Mouse (Mus musculus) hindbrain, embryonic 15.5 days (tissue): ENCODE data around the gene Col15a1. TPM values are rescaled to one million over a fixed set of nuclear protein-coding genes. Genes with fewer than 3 reads are reported as not detected.

ENCODE experiments used
- ATAC-seq: fragments of 200-750 bp; cut with Nextera tagmentation; 2 replicates; pipeline ENCODE4 v1.8.0; 2017; ENCODE audit warnings: low read depth, moderate number of reproducible peaks, moderate TSS enrichment; ENCODE audit not compliant: low FRiP score
- H3K27ac ChIP-seq: fragments of 300-500 bp; sonication (generic); replicated peaks from 2 replicates; pipeline ENCODE4 v1.5.1; 2015; ENCODE audit warnings: mild to moderate bottlenecking, inconsistent platforms
- H3K27me3 ChIP-seq: fragments of 300-500 bp; sonication (generic); 2 replicates; pipeline ENCODE4 v1.6.1; 2015; ENCODE audit warnings: control low read depth, inconsistent platforms
- H3K36me3 ChIP-seq: fragments of 300-500 bp; sonication (generic); 2 replicates; pipeline ENCODE4 v1.6.1; 2015; ENCODE audit warnings: control low read depth, inconsistent platforms
- H3K4me1 ChIP-seq: fragments of 300-500 bp; sonication (generic); replicated peaks from 2 replicates; pipeline ENCODE4 v1.6.1; 2015; ENCODE audit warnings: control low read depth, inconsistent platforms
- H3K4me2 ChIP-seq: fragments of 300-500 bp; sonication (generic); 2 replicates; pipeline ENCODE4 v1.6.1; 2015; ENCODE audit warnings: moderate library complexity, mild to moderate bottlenecking, inconsistent platforms
- H3K4me3 ChIP-seq: fragments of 300-500 bp; sonication (generic); 2 replicates; pipeline ENCODE4 v1.5.1; 2015; ENCODE audit warnings: mild to moderate bottlenecking, inconsistent platforms
- H3K9ac ChIP-seq: fragments of 300-500 bp; sonication (generic); 2 replicates; pipeline ENCODE4 v1.6.1; 2015; ENCODE audit warnings: inconsistent platforms
- H3K9me3 ChIP-seq: fragments of 300-500 bp; sonication (generic); 2 replicates; pipeline ENCODE4 v1.6.1; 2016; ENCODE audit warnings: control low read depth, inconsistent platforms
- WGBS: fragments of 180-500 bp; shearing (Covaris S2); methylation state at CpG from one replicate; pipeline ENCODE4 v1.1.7; 2015; 5-methylcytosine and 5-hydroxymethylcytosine counted together
- polyA plus RNA-seq: library from polyadenylated mRNA; unstranded; fragments of >200 nt; fragmentation: Nextera tagmentation; extraction: Ambion mirVana; gene quantifications from 2 replicates; pipeline ENCODE4 v1.2.1, GENCODE M21; 2015

The Col15a1 gene
- polyA plus RNA-seq, 1 experiment from 2014 or later = 4.4 TPM

DNA sequence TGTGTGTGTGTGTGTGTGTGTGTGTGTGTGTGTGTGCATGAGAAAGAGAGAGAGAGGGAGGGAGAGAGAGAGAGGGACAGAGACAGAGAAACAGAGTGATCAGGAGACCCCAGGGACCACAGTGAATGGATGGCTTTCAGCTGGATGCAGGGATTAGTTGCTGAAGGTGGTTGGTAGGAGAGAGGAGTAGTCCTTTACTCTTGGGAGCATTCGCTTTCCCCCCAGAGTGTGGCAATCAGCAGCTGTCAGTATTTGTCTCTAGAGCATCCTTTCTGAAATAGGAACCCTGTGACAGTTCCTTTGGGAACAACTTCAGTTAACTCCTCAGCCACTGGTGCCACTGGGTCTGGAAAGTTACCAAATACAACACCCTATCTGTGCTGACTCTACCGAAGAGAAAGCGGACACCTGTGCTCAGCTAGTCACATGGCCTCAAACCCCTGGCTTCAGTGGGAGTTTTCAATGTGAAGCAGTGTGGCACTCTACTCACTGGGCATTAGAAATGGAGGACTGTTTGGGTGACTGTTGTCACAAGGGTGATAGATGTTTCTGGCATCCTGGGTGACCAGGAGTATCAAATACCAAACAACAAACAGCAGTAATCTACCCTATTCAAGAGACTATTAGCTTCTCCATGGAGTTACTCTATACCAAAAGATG is 129.1 kb downstream of the Col15a1 start:
- no peak overlapping the region for H3K4me2 ChIP-seq
- 78% methylated on average over 3 of the region's 3 CpGs for WGBS
- H3K4me1 ChIP-seq = 0 out of 2 replicates have a peak, but pooled peaks cover 5% of the 10 kb centered on the region
- ATAC-seq = no peak
- no peak overlapping the region for H3K9ac ChIP-seq
- no peaks in the 10 kb centered on the region for H3K27me3 ChIP-seq
- no peak overlapping the region for H3K27ac ChIP-seq
- no peak overlapping the region for H3K4me3 ChIP-seq
- H3K36me3 ChIP-seq = no peaks in the 10 kb centered on the region
- no peaks in the 10 kb centered on the region for H3K9me3 ChIP-seq

DNA sequence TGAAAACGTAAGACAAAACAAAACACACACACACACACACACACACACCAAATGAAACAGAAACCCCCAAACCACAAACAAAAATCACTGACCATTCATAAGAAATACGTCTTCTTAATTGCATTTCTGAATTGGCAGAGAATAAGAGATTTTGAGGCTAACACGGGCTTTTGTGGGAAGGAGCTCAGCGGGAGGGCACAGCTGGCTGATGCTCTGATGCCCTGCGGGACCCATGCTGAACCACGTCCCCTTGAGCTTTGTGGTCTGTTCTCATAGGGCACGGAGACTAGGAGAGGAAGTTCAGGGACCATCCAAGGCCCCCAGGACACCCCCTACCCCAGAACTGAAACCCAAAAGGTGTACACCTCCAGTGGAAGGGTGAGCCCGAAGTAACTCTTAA is 134.7 kb downstream of the Col15a1 start:
- Histone ChIP-seq H3K27me3 (no peaks in the 10 kb centered on the region), H3K27ac (no peak overlapping the region), H3K9me3 (no peaks in the 10 kb centered on the region), H3K9ac (no peak overlapping the region), H3K4me2 (no peak overlapping the region), H3K4me3 (no peak overlapping the region), H3K4me1 (0 out of 2 replicates have a peak, but pooled peaks cover 8% of the 10 kb centered on the region), H3K36me3 (no peaks in the 10 kb centered on the region)
- no peak for ATAC-seq
- 23% methylated on average over 8 of the region's 8 CpGs for WGBS

DNA sequence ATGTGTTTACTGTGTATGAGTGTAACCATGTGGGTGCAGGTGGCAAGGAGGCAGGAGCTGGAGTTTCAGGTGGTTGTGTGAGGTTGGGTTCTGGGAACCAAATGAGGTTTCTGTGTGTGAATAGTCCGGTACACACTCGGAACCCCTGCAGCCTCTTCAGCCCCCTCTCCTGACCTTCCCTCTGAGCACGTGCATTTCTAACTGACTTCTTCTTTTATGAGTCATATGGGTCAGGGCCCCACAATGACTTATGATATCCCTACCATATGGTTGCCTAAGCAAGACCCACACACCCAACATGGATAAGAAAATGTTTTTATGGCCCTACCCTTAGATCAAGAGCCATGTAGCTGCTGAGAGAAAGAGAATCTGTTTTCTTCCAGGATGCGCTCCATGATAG is 139.1 kb downstream of the Col15a1 start:
- H3K4me1 ChIP-seq = peaks cover 7% of the 10 kb centered on the region

DNA sequence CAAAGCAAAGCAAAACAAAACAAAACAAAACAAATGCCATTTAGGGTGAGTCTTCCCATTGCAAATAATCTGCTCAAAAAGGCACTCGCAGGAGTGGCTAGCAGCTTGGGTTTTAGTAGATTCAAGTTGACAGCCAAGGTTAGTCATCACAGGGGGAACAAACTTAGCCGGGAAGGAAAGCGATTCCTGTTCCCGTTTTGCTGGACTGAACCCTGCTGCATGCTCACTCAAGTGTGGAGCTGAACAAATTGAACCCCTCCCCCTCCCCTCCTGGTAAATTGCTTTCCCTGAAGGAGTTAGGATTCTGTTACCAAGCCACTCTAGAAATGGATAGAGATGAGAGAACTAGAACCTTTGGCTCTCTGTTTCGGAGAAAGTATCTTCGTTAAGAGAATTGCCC is 141.8 kb downstream of the Col15a1 start:
- peaks cover 17% of the 10 kb centered on the region for H3K4me1 ChIP-seq
- no peak overlapping the region for H3K9ac ChIP-seq
- 32% methylated on average over 6 of the region's 6 CpGs for WGBS
- H3K27ac ChIP-seq = no peak overlapping the region
- no peak overlapping the region for H3K4me2 ChIP-seq
- no peak overlapping the region for H3K4me3 ChIP-seq
- no peak for ATAC-seq
- no peaks in the 10 kb centered on the region for H3K36me3 ChIP-seq
- no peaks in the 10 kb centered on the region for H3K27me3 ChIP-seq
- no peaks in the 10 kb centered on the region for H3K9me3 ChIP-seq

More for the DNA sequence above, 139.1 kb downstream of the Col15a1 start:
- no peaks in the 10 kb centered on the region for H3K27me3 ChIP-seq
- no peaks in the 10 kb centered on the region for H3K36me3 ChIP-seq
- ATAC-seq = no peak
- no peak overlapping the region for H3K27ac ChIP-seq
- no peak overlapping the region for H3K9ac ChIP-seq
- 64% methylated on average over 4 of the region's 4 CpGs for WGBS
- H3K4me2 ChIP-seq = no peak overlapping the region
- H3K9me3 ChIP-seq = no peaks in the 10 kb centered on the region
- H3K4me3 ChIP-seq = no peak overlapping the region

DNA sequence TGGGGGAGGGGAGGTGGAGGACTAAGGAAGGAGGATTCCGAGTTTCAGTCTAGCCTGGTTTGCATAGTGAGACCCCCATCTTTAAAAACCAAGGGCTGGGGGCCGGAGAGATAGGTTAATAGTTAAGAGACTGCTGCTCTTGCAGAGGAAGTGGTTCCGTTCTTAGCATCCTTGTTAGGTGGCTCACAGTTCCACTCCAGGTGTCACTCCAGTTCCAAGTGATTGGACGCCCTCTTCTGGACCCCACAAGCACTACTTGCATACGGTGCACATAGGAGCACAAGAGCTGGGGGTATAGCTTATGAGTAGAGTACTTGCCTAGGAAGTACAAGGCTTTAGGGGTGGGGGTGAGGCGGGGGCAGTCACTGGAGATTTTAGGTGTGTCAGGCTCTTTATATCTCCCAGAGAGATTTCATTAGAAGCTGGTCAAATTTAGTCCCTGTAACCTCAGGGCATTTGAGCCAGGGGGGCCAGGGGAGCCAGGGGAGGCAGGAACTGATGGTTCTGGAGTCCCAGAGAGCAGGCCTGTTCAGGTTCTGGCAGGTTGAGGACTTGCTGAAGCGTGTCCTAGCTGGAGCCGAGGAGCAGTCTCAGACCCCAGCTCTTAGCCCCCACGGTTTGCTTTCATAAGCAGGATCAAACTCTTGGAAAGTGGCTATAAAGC is 143.6 kb downstream of the Col15a1 start:
- WGBS = 17% methylated on average over 9 of the region's 9 CpGs
- no peak overlapping the region for H3K27ac ChIP-seq
- no peaks in the 10 kb centered on the region for H3K27me3 ChIP-seq
- no peaks in the 10 kb centered on the region for H3K36me3 ChIP-seq
- H3K4me2 ChIP-seq = peak overlapping the region; percentile 99
- peak overlapping the region; percentile 89; the same call in 1 of the 2 replicates for H3K9ac ChIP-seq
- H3K4me3 ChIP-seq = peak overlapping the region; percentile 95
- no peak for ATAC-seq
- peaks cover 27% of the 10 kb centered on the region for H3K4me1 ChIP-seq
- H3K9me3 ChIP-seq = no peaks in the 10 kb centered on the region

DNA sequence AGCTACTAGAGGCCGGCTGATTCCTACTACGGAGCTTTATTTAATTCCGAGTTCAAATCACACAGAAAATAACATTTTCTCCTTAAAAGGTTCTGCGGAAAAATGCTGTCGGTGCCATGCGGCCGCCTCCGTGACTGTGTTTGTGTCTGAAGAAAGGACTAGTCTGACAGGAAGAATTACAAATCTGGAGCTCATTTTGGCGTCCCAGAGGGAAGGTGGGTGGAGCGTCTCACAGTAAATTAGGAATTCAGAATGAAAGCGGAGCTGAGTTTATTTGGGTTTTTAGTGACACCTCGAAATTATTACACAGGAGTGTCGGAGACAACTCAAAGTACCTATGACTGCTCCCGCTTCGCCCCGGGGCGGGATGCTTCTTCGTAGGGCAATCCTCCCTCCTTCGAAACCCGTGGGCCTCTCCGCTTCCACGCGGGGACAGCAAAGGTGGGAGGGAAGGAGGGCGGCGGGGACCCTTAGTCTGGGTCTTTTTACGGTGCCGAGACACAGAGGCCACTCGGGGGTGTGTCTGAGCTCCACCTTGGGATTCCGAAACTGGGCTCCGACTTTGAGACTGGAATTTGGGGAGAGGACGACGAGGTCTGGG is 144.2 kb downstream of the Col15a1 start:
- Histone ChIP-seq H3K4me2 (peak overlapping the region; percentile 99), H3K36me3 (no peaks in the 10 kb centered on the region), H3K4me1 (peaks cover 27% of the 10 kb centered on the region), H3K9me3 (no peaks in the 10 kb centered on the region), H3K27ac (peak overlapping the region; percentile 18; the same call in 1 of the 2 replicates), H3K27me3 (no peaks in the 10 kb centered on the region), H3K4me3 (peak overlapping the region; percentile 95), H3K9ac (peak overlapping the region; percentile 89)
- ATAC-seq = no peak; the same call in 1 of the 2 replicates
- under 1% methylated on average over 32 of the region's 32 CpGs for WGBS

DNA sequence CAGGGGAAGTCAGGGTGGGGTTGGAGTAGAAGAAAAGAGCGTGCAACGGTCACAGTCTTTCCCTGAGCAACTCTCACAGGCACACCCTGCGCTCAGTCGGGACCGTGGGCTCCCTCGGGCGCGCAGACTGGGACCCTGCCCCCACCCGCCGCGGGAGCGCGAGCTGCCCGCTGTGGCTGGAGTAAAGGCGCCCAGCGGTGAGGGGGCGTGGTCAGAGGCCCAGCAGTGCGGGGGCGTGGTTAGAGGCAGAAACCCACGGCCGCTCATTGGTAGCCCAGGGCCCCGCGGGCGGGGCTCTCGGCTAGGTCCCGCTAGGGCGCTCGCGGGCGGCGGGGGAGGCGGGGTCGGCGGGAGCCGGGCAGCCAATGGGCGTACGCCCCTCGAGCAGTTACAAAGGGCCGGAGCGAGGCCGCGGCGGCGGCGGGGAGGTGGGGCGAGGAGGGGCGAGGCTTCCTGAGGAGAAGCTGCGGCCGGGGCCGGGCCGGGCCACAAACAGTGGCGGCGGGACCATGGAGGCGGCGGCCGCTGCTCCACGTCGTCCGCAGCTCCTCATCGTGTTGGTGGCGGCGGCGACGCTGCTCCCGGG is 144.9 kb downstream of the Col15a1 start, which contains the start of gene Tgfbr1:
Gene Tgfbr1 (plus strand): TSS at position 420 of the 586 bp plus-strand sequence.
- H3K9me3 ChIP-seq = no peaks in the 10 kb centered on the region
- H3K4me3 ChIP-seq = peak within 1 kb of the TSS; percentile 95
- H3K27ac ChIP-seq = peak within 1 kb of the TSS; percentile 92
- H3K27me3 ChIP-seq = no peaks in the 10 kb centered on the region
- no peaks in the 10 kb centered on the region for H3K36me3 ChIP-seq
- H3K9ac ChIP-seq = peak within 1 kb of the TSS; percentile 89
- ATAC-seq = peak; percentile 99
- peak within 1 kb of the TSS; percentile 99 for H3K4me2 ChIP-seq
- H3K4me1 ChIP-seq = peaks cover 28% of the 10 kb centered on the region
- WGBS = under 1% methylated on average over 55 of the region's 65 CpGs

DNA sequence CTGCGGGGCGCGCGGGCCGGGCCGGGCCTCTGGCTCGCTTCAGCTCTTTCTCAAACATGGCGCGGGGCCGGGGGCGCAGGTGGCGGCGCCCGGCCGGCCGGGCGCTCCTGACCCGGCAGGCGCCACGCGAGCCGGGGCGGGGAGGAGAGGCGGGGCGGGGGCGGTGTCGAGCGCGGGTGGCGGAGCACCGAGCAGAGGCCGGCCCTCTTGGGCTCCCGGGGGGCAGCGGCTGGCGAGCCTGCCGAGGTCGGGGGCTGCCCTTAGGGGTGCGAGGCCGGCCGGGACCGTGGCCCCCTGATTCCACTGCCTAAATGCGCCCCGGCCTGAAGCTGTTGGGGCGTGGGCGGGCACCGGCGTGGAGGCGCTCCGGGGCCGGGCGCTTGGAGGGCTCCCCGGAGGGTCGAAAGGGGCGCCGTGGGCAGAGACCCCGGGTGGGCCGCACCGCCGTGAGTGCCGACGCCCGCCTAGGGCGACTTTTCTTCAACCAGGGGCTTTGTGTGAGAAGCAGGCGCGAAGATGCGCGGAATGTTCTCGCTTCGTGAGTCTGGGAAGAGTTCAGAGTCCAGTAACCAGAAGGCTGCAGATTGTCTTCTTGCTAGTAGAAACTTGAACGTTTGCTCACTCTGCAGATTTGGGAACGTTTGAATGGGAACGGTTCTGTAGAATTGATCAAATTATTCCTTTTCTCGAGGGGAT is 145.6 kb downstream of the Col15a1 start:
- Histone ChIP-seq H3K27me3 (no peaks in the 10 kb centered on the region), H3K27ac (peak overlapping the region; percentile 92), H3K4me2 (peak overlapping the region; percentile 99), H3K36me3 (no peaks in the 10 kb centered on the region), H3K4me3 (peak overlapping the region; percentile 95), H3K4me1 (peaks cover 32% of the 10 kb centered on the region), H3K9ac (peak overlapping the region; percentile 89), H3K9me3 (no peaks in the 10 kb centered on the region)
- ATAC-seq = peak; percentile 75
- 0% methylated on average over 38 of the region's 73 CpGs for WGBS

DNA sequence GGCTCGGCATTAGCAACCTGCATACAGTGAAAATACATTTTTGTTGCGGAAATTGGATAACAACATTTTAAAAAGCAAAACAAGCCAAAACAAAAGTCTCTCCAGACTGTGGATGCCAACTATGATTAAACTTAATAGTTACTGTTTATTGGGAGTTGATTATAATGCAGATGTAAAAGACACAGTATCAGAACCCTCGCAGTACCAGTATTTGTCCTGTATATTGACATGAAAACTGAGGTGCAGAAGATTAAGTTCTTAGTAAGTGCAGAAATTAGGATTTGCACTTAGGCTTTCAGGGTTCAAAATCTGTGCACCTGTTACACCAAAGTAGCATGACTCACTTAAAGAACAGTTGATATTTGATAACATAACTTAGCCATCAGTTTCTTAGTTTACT is 146.3 kb downstream of the Col15a1 start:
- no peak for ATAC-seq
- H3K4me1 ChIP-seq = peaks cover 32% of the 10 kb centered on the region
- H3K27ac ChIP-seq = no peak overlapping the region
- H3K9me3 ChIP-seq = no peaks in the 10 kb centered on the region
- 34% methylated on average over 3 of the region's 3 CpGs for WGBS
- H3K4me2 ChIP-seq = peak overlapping the region; percentile 99
- no peaks in the 10 kb centered on the region for H3K27me3 ChIP-seq
- H3K36me3 ChIP-seq = no peaks in the 10 kb centered on the region
- peak overlapping the region; percentile 95 for H3K4me3 ChIP-seq
- peak overlapping the region; percentile 89; the same call in 1 of the 2 replicates for H3K9ac ChIP-seq

DNA sequence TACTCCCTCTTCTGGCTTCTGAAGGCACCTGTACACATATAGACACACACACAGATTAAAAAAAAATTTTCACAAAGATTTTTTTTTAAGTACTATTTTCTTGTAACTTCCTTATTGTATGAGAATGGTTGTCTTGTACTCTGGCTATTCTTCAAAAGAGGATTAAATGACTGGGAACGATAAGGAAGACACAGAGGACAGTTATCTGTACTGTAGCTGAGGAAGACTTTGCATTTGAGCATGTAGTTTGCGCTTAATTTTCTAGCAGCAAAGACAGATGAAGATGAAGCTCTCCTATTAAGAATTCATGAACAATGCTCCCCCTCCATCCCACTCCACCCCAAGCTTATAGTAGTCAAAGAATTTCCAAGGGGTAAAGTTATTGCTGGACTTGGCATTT is 154.7 kb downstream of the Col15a1 start:
- no peak for ATAC-seq
- H3K9me3 ChIP-seq = no peaks in the 10 kb centered on the region
- H3K27ac ChIP-seq = no peak overlapping the region
- no peak overlapping the region for H3K4me3 ChIP-seq
- peaks cover 4% of the 10 kb centered on the region; the same call in 1 of the 2 replicates for H3K4me1 ChIP-seq
- no peaks in the 10 kb centered on the region for H3K27me3 ChIP-seq
- no peak overlapping the region for H3K4me2 ChIP-seq
- WGBS = 86% methylated on average over 2 of the region's 2 CpGs
- no peaks in the 10 kb centered on the region for H3K36me3 ChIP-seq
- H3K9ac ChIP-seq = no peak overlapping the region
